Mouse (Mus musculus) macrophage (primary cell): ENCODE measurements at regions not wholly inside any gene's neighbourhood (a gene's known extent, or its start where the extent isn't known, plus 50 kb on each side); places are given as distances from the start of the nearest gene placed in this dataset.

Source experiments
- H3K27ac ChIP-seq: fragments of 350-480 bp; formaldehyde crosslinking; 2 replicates; pipeline ENCODE4 v1.9.0; 2021
- H3K36me3 ChIP-seq: fragments of 350-480 bp; formaldehyde crosslinking; 2 replicates; pipeline ENCODE4 v1.9.0; 2021; ENCODE audit errors: inconsistent target
- H3K4me3 ChIP-seq: fragments of 350-480 bp; formaldehyde crosslinking; 2 replicates; pipeline ENCODE4 v1.9.0; 2021; ENCODE audit errors: inconsistent target
- H3K79me2 ChIP-seq: fragments of 350-480 bp; formaldehyde crosslinking; 2 replicates; pipeline ENCODE4 v1.9.0; 2021; ENCODE audit errors: inconsistent target
- WGBS: methylation state at CpG from one replicate; pipeline ENCODE4 v1.1.7; 2026; ENCODE audit warnings: inconsistent platforms; ENCODE audit not compliant: missing documents; 5-methylcytosine and 5-hydroxymethylcytosine counted together

GRCm38 (mm10) chr12:99643016-99643415, 79.6 kb upstream of the Foxn3 start:
- H3K36me3 ChIP-seq = no peaks in the 10 kb centered on the region
- 91% methylated on average over 15 of the region's 16 CpGs for WGBS
- no peak overlapping the region for H3K4me3 ChIP-seq
- H3K27ac ChIP-seq = no peak overlapping the region
- no peaks in the 10 kb centered on the region for H3K79me2 ChIP-seq

DNA sequence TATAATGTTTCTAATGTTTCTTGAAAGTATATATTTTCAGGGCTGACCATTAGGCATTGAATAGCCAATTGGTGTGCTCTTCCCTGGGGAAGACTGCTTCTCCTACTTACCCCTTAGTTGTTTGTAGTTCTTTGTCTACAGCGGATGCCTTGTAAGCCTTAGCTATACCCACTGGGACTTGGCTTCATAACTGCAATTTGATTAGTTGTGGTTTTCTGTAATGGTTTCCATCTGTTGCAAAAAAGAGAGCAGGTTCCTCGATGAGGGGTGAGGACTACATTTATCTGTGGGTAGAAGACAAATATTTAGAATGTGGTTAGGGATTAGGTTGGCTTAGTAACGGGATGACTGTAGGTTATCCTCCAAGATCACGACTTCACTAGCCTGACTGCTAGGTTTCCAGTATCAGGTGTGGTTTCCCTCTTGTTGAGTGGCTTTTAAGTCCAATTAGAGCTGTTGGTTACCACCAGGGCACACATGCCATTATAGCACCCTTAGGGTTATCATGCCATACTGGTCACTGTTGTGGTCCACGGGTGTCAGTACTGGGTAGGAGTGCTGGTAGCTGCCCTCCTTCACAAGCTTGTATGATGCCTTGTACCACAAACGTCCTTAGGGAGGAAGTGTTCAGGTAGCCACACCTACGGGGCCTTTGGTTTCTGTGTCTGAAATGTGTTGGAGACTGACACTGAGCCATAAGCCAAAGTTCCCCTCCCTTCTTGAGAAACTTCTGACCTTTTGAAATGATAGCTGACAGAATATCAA, 78.9 kb upstream of the Foxn3 start:
- WGBS = 87% methylated on average over 7 of the region's 7 CpGs
- Histone ChIP-seq H3K79me2 (no peaks in the 10 kb centered on the region), H3K4me3 (no peak overlapping the region), H3K27ac (peak overlapping the region; percentile 96), H3K36me3 (no peaks in the 10 kb centered on the region)

DNA sequence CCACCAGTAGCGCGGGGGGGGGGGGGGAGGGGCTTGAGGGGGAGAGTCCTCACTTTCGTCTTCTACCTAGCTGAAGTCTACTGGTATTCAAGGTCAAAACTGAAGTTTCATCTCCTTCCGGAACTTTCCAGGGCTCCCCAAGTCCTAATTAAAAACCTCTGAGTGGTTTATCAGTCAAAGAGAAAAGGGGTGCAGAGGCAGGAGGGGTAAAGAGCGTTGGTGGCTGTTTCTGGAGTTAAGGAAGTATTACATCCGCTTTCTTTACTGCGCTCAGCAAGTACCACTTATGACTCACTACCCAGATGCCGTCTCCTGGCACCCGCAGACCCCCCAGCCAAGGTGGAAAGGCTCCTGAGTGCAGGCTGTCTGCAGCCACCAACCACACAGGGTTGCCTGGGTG, 77.9 kb upstream of the Foxn3 start:
- WGBS = under 1% methylated on average over 8 of the region's 9 CpGs
- no peaks in the 10 kb centered on the region for H3K79me2 ChIP-seq
- peak overlapping the region; percentile 96 for H3K27ac ChIP-seq
- no peaks in the 10 kb centered on the region for H3K36me3 ChIP-seq
- peak overlapping the region; percentile 19; the same call in 1 of the 2 replicates for H3K4me3 ChIP-seq

GRCm38 (mm10) chr12:99640214-99641151, 77.1 kb upstream of the Foxn3 start:
- under 1% methylated on average over 18 of the region's 18 CpGs for WGBS
- peak overlapping the region; percentile 96 for H3K27ac ChIP-seq

GRCm38 (mm10) chr12:99639847-99640213, 76.4 kb upstream of the Foxn3 start:
- Histone ChIP-seq H3K27ac (peak overlapping the region; percentile 96), H3K4me3 (no peak overlapping the region), H3K79me2 (no peaks in the 10 kb centered on the region), H3K36me3 (no peaks in the 10 kb centered on the region)
- 31% methylated on average over 8 of the region's 8 CpGs for WGBS

More at GRCm38 (mm10) chr12:99640214-99641151, 77.1 kb upstream of the Foxn3 start:
- peak overlapping the region; percentile 19; the same call in 1 of the 2 replicates for H3K4me3 ChIP-seq
- no peaks in the 10 kb centered on the region for H3K36me3 ChIP-seq
- H3K79me2 ChIP-seq = no peaks in the 10 kb centered on the region

GRCm38 (mm10) chr12:99639118-99639517, 75.7 kb upstream of the Foxn3 start:
- Histone ChIP-seq H3K4me3 (no peak overlapping the region), H3K79me2 (no peaks in the 10 kb centered on the region), H3K36me3 (no peaks in the 10 kb centered on the region), H3K27ac (peak overlapping the region; percentile 96)
- WGBS = 82% methylated on average over 3 of the region's 3 CpGs

- Histone ChIP-seq H3K36me3 (no peaks in the 10 kb centered on the region), H3K79me2 (no peaks in the 10 kb centered on the region), H3K27ac (no peak overlapping the region), H3K4me3 (no peak overlapping the region)
- 88% methylated on average over 5 of the region's 5 CpGs for WGBS
Measured at GRCm38 (mm10) chr12:99637986-99638385, 74.6 kb upstream of the Foxn3 start.

- Histone ChIP-seq H3K79me2 (no peaks in the 10 kb centered on the region), H3K36me3 (no peaks in the 10 kb centered on the region), H3K27ac (no peak overlapping the region), H3K4me3 (no peak overlapping the region)
- WGBS = 100% methylated on average over 2 of the region's 3 CpGs
Measured at GRCm38 (mm10) chr12:99636234-99636633, 72.9 kb upstream of the Foxn3 start.

DNA sequence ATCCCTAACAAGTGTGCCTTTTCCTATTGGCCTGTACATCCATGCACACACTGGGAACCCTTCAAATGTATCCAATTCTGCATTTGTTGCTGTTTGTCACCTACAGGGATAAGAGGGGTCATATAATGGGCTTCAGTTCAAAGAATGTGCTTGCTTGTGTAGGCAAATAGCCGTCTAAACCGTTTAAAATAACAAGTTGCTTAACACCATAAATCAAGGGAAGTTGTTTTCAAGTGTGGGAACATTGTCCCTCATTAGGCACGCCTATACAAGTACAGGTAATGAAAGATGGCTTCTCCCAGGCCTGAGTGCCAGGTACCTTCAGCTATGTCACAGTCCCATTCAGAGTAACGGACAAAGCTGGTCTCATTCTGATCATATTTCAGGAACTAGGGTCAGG, 72.0 kb upstream of the Foxn3 start:
- 79% methylated on average over 4 of the region's 4 CpGs for WGBS
- Histone ChIP-seq H3K79me2 (no peaks in the 10 kb centered on the region), H3K27ac (no peak overlapping the region), H3K4me3 (no peak overlapping the region), H3K36me3 (no peaks in the 10 kb centered on the region)

DNA sequence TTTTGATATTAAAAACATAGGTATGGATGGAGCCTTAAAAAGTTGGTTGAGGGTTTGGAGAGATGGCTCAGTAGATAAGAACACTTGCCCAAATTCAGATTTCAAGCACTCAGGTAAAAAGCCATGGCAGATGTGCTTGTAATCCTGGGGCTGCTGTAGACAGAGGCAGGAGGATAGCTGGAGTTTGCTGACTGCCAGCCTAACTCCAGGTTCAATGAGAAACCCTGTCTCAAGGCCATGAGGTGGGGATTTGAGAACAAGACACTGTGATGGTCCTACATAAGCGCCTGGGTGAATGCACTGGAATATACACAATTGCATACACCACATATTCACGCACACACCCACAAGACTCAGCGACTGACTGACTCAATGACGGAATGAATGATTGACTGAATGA, 71.3 kb upstream of the Foxn3 start:
- Histone ChIP-seq H3K4me3 (no peak overlapping the region), H3K27ac (no peak overlapping the region), H3K36me3 (no peaks in the 10 kb centered on the region), H3K79me2 (no peaks in the 10 kb centered on the region)
- 100% methylated on average over 4 of the region's 4 CpGs for WGBS

DNA sequence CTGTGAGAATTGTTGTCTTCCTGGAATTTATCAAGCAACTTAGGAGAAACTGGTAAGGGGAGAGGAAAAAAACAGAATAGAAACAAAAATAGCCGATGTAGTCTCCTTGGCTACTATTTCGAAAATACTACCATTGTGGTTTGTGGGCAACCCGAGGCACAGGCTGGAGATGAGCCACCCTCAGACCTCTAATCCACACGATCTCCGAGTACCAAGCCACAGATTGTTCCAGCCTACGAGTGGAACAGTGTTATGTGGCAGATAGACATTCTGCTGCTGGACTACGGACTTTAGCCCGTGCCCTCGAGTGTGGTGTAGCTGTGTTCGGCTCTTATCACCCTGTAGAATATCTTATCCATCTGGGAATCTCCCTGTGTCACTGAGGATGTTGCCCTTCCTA, 70.3 kb upstream of the Foxn3 start:
- 15% methylated on average over 10 of the region's 10 CpGs for WGBS
- no peak overlapping the region for H3K27ac ChIP-seq
- H3K36me3 ChIP-seq = no peaks in the 10 kb centered on the region
- H3K79me2 ChIP-seq = no peaks in the 10 kb centered on the region
- no peak overlapping the region for H3K4me3 ChIP-seq

DNA sequence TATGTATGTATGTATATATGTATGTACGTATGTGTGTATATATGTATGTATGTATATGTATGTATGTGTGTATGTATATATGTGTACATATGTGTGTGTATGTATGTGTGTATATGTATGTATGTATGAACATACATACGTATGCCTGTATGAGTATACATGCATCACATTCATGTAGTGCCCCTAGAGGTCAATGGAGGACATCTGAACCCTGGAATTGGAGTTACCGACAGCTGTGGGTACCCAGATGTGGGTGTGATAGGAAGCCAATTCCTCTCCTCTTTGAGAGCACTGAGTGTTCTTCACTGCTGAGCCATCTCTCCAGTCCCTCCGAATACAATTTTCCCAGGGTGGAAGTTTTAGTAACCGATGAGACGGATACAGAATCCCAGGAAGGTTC, 69.6 kb upstream of the Foxn3 start:
- Histone ChIP-seq H3K27ac (no peak overlapping the region), H3K4me3 (no peak overlapping the region), H3K36me3 (no peaks in the 10 kb centered on the region), H3K79me2 (no peaks in the 10 kb centered on the region)
- 93% methylated on average over 3 of the region's 6 CpGs for WGBS

DNA sequence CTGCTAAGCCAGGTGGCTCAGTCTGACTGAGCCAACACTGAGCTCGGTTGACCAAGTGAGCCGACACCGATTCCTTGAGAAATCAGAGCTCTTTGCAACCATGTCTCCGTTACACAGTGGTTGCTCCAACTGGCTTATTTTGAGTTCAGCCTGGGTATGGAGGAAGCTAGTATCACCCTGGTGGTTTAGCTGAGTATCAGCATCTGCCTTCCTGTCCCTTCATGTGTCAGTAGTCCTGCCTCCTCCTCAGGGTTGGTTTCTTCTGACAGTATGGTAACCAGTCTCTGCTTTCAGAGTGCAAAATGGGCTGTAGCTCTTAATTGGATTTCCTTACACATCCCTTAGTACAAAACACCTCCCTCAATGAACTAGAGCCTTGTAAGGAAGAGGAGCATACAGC, 66.2 kb upstream of the Foxn3 start:
- Histone ChIP-seq H3K4me3 (no peak overlapping the region), H3K36me3 (no peaks in the 10 kb centered on the region), H3K27ac (no peak overlapping the region), H3K79me2 (no peaks in the 10 kb centered on the region)
- WGBS = 84% methylated on average over 4 of the region's 4 CpGs

DNA sequence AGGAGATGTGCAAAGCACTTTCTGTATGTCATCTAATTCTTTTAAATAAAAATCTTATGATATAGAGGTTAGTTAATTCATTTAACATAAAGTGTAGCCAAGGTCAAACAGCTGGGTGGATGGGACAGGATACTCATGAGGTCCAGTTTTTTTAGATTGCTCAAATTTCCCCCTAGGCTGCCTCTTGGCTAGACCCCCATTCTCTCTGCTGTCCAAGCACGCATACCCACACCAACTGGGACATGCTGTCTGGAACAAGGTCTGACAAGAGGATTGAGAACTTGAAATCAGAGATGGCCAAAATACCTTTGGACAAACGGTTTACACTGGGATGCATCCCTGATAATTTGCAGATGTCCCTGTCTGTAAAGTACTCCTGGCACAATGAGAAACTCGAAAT, 65.0 kb upstream of the Foxn3 start:
- Histone ChIP-seq H3K4me3 (peak overlapping the region; percentile 16; the same call in 1 of the 2 replicates), H3K27ac (no peak overlapping the region), H3K79me2 (no peaks in the 10 kb centered on the region), H3K36me3 (no peaks in the 10 kb centered on the region)
- WGBS = 75% methylated on average over 3 of the region's 3 CpGs

DNA sequence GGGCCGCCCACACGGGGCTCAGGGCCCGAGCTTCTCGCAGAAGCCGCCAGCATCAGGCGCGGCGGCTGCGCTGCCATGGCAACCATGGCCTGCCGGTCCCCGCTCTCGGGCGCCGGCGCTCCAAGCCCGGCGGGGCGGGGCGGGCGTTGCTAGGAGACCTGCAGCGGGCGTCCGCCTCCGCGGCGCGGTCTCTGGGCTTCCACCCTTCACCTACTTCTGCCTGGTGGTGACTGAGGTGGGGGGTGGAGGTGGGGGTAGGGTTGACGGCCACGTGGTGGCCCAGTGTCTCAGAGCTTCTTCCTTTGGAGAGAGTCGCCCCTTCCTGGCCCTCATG, 64.5 kb upstream of the Foxn3 start:
- Histone ChIP-seq H3K4me3 (peak overlapping the region; percentile 16; the same call in 1 of the 2 replicates), H3K79me2 (no peaks in the 10 kb centered on the region), H3K27ac (no peak overlapping the region), H3K36me3 (no peaks in the 10 kb centered on the region)
- WGBS = under 1% methylated on average over 26 of the region's 30 CpGs
